Mouse (Mus musculus): ENCODE data around the gene Eif3i.
"Not testable (repeated sequence)": the region's sequence is repeated elsewhere in the genome, so short reads cannot be mapped to it uniquely, and the experiment has no call there.

The Eif3i gene

DNA sequence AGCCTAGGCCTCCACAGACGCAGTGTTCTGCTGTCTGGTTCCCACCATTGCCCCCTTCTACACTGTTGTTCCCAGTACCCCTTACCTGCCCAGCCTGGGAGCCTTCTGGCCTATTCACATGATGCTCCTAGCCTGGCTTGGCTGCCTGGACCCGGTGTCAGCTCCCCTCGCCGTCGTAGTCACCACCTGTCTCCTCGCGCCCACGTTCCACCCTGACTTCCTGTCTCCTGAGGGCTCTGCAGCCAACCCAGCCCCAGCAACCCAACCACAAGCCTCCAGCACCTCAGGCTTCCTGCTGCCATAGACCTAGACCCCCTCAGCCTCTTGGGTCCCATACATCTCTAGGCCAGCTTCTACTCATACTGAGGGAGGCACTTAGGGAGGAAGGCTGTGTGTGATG lies 27.0 kb downstream of the Eif3i start, which contains the start of gene Lck:
TSS of gene Lck (minus strand) at position 212 of the 400 bp plus-strand sequence.
- DNase-seq (ENCODE audit: low spot score in 2 of 2): peak; percentile 72 to 73

DNA sequence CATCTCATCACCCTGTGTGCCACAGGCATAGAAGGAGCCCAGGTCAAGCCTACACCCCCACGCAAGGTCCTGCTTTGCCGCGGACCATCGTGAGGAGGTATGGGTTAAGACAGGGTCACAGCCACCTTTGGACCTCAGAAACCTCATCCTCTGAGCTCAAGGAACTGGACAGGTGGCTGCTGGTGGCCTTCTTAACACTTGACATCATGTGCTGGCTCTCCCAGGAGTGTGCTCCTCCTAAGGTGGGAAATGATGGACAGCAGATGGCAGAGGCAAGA lies 27.4 kb downstream of the Eif3i start:
- DNase-seq (ENCODE audit: low spot score in 2 of 2): no peak

DNA sequence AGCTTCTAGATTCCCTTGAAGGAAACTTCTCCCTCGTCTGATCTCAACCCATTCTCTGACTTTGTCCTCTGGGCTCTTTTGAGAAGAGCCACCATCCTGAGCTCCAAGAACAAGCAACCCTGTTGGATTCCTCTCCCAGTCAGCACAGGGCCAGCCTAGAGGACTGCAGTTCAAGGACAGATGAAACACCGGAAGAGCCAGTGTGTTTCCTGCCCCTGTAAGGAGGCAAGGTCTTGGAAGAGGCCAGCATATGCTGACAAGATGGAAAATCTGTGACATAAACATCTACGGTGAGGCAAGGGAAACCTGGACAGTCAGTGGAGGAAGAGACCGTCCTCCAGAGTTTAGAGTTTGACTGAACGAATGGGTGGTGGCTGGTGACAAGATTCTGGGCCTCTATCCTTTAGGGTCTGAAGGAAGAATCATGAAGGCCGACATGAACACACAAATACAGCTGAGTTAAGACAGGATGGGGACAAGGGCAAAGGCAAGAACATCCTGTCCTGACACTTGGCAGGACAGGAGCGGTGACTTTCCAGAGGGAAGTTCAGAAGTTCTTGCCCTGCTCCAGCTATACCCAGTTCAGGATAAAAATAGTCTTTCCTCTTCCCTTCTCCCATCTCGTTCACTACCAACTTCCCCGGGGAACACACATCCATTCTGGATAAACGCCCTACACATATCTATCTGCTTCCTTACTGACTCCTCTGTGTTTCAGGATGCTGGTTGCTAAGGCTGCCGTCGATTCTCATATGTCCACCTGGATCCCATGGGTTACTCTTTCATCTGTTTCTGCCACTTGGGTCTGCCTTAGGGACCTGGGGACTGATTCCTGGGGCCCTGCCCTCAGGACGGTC lies 28.0 kb downstream of the Eif3i start:
- DNase-seq (ENCODE audit: low spot score in 2 of 2): no peak

DNA sequence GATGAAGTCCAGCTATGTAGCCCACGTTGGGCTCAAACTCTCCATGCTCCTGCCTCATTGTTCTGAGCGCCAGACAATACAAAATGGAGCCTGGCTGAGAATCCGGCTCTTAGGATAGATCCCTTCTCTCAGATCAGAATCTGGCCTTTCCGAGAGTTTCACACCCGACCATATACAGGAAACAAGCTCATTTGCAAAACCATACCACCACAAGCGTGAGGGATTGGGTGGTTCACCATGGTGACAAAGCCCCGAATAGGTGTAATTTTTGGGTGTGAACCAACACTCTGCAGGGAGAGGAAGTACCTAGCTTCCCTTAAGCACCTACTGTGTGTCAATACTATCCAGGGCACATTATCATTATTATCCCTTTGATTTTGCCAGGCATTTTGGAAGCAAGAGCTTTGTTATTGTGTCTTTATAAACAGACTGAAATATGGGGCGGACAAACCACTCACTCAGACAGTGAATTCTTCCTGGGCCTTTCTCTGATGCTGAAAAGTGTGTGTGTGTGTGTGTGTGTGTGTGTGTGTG lies 28.8 kb downstream of the Eif3i start:
- peak; percentile 66 to 82 for DNase-seq (ENCODE audit: low spot score in 2 of 2)

DNA sequence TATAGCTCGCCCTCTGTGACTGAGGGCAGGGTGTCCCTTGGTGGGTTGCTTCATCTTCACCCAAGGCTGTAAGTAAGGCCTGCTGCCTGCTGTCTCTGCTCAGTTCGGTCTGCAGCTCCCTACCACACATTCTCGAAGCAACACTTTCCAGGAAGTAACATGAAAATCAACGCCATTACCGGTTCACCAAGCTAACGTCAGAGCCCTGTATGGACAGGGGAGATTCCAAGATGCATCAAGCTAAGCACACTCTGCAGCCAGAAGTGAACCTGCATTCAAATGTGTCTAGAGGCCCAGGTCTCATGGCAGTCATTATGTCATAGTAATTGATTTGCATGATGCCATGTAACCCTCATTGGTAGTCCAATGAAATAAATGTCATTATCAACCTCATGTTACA lies 30.4 kb downstream of the Eif3i start:
- DNase-seq (ENCODE audit: low spot score in 2 of 2): peak; percentile 58 to 70

DNA sequence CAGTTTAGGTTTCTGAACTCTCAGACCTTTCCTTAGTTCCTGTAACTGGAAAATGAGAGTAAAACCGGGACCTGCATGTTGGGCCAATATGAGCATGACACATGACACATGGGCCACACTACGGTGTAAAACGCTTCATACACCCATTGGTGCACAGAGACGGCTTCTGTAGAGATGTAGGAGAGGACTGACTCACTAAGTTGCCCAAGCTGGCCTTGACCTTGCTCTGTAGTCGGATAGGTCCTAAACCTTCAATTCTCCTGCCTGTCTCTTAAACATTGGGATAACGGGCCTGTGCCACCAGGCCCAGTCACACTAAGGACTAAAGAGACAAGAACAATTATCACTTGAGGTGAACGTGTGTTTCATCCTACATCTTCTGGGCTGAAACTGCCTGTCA lies 32.1 kb downstream of the Eif3i start:
- DNase-seq (ENCODE audit: low spot score in 2 of 2): no peak

DNA sequence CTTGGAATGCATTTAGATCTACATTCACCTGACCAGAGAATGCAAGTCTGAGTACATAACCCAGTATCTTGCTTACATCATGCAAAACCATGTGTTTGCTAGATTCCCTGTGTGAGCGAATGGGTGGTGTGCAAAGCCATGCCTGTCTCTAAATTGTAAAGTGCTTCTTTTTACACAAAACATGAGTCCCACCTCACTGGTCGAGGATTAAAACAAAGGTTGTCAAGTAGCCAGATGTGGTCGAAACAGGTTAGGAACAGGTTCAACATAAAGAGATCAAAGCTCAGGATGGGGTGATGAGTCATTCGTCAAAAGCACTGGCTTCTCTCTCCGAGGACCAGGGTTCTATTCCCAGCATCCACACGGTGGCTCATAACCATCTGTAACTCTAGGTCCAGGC lies 35.3 kb downstream of the Eif3i start:
- no peak for DNase-seq (ENCODE audit: low spot score in 2 of 2)

DNA sequence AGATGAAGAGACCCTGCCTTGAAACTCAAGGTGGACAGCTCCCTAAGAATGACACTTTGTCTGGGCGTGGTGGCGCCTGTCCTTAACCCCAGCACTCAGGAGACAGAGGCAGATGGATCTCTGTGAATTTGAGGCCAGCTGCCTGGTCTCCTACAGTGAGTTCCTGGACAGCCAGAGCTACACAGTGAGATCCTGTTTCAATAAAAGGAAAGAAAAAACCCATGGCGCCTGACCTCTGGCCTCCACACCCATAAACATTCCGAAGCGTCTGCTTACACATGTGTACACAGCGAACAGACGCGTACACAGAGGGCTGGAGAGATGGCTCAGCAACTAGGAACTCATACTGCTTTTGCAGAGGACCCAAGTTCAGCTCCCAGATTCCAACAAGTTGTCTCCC lies 36.7 kb downstream of the Eif3i start:
- no peak for DNase-seq (ENCODE audit: low spot score in 2 of 2)

DNA sequence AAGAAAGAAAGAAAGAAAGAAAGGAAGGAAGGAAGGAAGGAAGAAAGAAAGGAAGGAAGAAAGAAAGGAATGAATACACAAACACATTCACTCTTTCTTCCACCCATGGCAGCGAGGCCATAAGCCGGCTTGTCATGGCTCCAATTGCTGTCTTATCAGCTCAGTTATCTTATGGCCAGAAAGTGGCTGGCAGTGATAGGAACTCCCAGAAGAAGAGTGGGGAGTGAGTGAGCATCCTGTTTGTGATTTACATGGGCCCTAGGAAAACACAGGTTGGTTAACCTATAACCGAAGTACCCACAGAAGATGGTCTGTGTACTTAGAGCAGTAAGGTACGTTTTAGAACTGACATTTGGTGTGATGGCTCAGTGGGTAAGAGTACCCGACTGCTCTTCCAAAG lies 39.3 kb downstream of the Eif3i start:
- DNase-seq (ENCODE audit: low spot score in 2 of 2): no peak

DNA sequence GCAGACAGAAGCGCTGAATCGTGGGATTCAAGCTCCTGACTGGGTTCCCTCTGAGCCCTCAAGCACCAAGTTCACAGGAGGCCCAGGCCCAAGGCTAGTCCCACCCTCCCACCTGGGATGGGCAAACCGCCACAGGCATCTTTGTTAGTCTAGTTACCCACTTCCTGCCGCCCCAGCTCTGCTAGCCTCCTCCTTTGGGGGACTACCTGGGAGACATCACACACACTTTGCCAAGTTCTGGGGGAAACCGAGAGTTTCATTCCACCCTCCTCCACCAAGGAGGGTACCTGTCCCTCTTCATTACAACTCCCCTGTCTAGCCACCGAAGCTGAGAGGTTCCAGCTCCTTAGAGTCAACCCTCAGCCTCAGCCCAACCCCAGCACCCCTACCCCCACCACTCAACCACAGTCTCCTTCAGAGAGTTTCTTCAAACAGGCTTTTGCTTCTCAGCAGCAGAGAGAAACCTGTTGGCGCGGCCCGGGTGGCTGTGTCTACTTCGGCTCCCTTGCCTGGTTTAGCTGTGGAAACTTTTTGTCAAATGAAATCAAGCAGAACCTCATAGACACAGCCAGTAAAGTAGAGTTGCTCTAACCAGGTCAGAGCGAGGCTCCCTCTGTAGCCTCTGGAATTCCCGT lies 42.0 kb downstream of the Eif3i start:
- peak; percentile 63 for DNase-seq (ENCODE audit: low spot score in 2 of 2)

DNA sequence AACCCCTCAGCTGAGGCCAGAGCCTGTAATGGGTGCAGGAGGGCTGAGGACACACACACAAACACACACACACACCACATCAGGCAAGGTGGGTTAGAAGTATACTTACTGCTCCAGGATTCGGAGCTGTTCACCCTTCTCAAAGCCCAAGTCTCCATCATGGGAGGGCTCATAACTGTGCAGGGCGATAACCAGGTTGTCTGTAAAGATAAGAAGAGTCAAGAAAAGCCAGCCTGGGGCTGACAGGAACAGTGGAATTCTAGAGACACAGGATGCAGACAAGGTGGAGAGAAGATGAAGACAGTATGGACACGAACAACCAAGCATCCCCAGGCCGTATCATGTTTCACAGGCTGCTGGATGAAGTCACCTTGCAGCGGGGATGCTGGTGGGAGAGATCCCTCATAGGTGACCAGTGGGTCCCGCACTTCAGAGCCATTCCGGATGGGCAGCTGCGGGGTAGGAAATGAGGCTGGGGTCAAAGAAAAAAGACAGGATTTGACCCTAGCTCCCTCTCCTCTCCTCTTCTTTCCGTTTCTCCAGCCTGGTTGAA lies 43.1 kb downstream of the Eif3i start:
- DNase-seq (ENCODE audit: low spot score in 2 of 2): no peak

DNA sequence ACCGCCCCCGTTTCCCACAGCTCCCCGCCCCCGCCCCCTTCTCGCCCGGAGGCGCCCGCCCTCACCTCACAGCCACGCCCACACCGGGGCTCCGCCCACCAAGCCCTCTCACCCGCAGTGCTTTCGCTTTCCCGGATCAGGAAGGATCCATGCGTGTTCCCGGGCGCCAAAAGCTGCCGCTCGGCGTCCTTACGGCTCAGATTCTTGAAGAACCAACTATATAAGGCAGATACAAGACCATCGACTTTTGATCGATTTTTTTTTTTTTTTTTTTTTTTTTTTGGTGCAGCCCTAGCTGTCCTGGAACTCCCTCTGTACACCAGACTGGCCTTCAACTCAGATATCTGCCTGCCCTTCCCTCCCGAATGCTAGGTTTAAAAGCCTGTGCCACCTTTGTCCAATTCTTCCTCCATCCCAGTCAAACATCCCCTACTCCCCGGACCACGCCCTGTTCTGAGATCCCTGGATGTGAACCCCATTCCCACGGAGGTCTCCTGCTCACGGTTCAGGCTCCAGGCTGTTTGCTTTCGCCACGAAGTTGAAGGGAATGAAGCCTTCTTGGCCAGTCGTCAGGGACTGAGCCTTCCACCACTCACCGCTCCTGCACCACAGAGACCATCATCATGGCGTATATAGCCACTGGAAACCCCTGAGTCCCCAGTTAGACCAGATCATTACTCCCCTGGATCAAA lies 43.8 kb downstream of the Eif3i start:
- peak; percentile 74 to 79 for DNase-seq (ENCODE audit: low spot score in 2 of 2)

DNA sequence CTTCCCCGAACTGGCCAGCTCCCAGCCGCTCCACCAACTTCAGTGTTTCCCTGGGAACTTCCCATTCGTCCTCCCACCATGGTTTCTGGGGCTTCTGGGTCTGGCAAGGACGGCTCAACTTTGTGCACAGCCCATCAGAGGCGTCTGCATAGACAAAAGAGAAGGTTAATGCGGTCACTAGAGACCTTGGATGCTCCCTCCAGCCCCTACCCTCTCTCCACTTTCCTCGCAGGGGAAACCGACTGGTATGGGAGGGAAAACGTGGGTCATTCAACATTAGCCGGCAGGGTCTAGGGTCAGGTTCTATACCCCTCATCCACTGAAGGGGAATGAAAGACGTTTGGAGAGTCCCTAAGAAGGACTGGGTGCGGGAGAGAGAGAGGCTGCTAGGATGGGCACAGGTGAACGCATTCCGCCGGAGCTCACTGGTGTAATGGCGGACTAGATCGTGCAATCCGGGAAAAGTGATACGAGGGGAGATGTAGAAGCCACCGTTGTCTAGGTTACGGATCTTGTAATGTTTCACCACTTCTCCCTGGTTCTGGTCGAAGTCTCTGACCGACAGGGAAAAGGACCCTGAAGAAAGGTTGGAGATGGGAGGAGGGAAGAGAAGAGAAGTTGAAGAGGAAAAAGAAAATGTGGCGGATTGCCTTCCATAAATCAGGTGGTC lies 44.5 kb downstream of the Eif3i start:
- DNase-seq (ENCODE audit: low spot score in 2 of 2): no peak

DNA sequence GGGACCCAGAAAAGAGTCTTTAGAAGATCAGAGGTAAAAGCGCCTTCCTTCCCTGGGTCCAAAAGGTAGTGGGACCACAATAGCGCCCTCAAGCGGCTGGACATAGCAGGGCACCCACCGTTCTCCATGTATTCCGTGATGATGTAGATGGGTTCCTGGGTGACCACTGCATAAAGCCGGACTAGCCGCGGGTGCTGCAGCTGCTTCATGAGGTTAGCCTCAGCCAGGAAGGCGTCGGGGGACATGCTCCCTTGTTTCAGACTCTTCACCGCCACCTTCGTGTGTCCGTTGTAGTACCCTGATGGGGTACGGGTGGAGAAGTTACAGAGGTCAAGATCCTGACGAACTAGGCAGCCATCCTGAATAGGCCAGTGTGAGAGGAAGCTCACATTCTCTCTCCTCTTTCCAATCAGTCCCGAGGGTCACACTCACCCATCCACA lies 45.0 kb downstream of the Eif3i start:
- DNase-seq (ENCODE audit: low spot score in 2 of 2): peak; percentile 50 to 58

DNA sequence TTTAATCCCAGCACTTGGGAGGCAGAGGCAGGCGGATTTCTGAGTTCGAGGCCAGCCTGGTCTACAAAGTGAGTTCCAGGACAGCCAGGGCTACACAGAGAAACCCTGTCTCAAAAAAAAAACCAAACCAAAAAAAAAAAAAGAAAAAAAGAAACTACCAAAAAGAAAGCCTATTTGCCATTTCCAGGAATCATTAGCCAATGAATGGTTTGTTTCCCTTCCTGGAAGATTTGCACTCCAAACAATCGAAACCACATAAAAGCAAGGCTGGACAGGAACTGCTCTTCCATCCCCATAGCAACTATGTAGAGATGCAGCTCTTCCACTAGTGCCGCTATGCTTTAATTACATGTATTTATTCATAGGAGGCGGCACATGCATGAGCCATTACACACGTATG lies 45.9 kb downstream of the Eif3i start:
- DNase-seq (ENCODE audit: low spot score in 2 of 2): not testable (repeated sequence)

DNA sequence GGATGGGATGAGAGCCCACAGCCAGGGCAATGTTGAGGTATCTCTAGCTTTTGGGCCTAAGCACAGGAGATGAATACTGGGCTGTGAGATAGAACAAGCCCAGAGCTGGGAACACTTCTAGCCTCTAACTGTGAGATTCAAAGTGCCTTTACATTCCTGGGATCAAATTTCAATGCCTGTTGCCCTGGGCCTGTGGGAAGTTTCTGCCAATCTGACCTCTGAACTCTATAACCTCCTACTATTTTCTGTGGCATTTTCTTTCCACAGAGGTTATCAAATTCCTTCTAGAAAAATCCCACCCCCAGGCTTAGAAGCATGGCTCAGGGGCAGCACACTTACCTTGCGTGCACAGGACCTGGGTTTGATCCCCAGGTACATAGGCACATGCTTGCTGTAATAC lies 50.2 kb downstream of the Eif3i start:
- no peak for DNase-seq (ENCODE audit: low spot score in 2 of 2)

DNA sequence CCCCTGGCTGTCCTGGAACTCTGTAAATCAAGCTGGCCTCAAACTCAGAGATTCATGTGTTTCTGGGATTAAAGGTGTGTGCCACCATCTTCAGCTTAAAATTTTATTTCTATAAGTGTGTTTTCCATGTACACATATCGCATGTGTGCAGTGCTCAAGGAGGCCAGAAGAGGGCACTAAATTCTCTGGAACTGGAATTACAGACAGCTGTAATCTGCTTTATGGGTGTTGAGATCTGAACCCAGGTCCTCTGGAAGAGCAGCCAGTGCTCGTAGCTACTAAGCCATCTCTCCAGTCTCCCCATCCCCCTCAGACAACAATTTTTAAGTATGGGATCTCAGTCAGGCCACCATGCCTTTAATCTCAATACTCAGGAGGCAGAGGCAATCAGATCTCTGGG lies 51.1 kb downstream of the Eif3i start:
- DNase-seq (ENCODE audit: low spot score in 2 of 2): peak in 1 of 2 experiments; percentile 57

DNA sequence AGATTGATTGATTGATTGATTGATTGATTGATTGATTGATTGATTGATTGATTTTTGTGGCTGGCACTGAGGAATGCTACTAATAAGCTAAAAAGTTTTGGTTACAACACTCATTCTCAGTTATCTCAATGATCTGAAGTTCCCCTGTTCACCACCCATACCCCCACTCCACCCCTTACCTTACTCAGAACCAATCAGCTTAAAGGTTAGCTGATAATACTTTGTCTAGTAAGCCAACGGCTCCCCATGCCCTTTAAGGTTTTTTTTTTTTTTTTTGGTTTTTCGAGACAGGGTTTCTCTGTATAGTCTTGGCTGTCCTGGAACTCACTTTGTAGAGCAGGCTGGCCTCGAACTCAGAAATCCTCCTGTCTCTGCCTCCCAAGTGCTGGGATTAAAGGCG lies 52.8 kb downstream of the Eif3i start:
- DNase-seq (ENCODE audit: low spot score in 2 of 2): not testable (repeated sequence)

DNA sequence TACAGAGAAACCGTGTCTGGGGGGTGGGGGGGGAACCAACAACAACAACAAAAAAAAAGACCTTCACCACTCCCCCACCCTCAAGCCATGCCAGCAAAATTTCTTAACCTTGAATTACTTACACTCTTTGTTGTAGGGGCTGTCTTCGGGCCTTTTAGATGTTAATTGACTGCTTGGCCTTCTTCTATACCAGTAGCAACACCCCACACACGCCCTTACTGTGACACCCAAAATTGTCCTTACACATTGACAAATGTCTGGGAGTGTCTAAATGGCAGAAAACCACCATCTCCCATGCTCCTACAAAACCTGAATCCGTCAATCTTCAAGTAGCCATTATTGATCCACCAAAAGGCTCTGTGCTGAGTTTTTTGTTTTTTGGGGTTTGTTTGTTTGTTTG lies 56.3 kb downstream of the Eif3i start:
- no peak for DNase-seq (ENCODE audit: low spot score in 2 of 2)

DNA sequence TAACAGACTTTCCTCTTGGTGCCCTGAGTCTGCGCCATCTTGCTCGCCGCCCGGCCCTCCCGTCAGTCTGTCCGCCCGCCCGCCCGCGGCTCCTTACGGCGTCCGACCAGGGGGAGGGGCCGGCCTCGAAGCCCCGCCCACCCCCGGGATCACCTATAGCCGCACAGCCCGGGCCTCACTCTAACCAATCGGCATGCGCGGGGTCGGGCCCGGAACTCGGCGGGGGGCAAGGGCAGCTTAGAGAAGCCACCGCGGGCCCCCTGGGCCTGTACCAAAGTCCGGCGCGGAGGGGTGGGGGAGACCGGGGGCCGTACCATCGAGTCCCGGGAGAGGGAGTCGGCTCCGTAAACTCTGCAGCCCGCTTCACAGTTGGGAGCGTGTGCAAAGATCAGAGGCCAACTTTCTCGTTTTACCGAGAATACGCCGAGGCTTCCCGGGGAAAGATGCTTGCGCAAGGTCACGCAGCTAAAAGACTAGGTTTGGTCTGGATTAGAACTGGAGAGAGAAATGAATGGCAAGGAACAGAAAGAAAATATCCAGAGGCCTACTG lies 57.8 kb downstream of the Eif3i start, which contains the start of gene Hdac1:
TSS of gene Hdac1 (minus strand) at position 122 of the 550 bp plus-strand sequence.
- DNase-seq (ENCODE audit: low spot score in 2 of 2): peak; percentile 95 to 96
